Mouse (Mus musculus) neural tube, embryonic 13.5 days (tissue): ENCODE results near the gene Usp5. TPM values are rescaled to one million over a fixed set of nuclear protein-coding genes. Genes with fewer than 3 reads are reported as not detected.
"Not testable (repeated sequence)": the region's sequence is repeated elsewhere in the genome, so short reads cannot be mapped to it uniquely, and the experiment has no call there.

Source experiments
- ATAC-seq: fragments of 200-750 bp; cut with Nextera tagmentation; 2 replicates; pipeline ENCODE4 v1.8.0; 2017; ENCODE audit warnings: low read depth, mild to moderate bottlenecking, moderate TSS enrichment, moderate library complexity
- H3K27ac ChIP-seq: fragments of 300-500 bp; sonication (generic); replicated peaks from 2 replicates; pipeline ENCODE4 v1.5.1; 2015; ENCODE audit warnings: moderate library complexity, mild to moderate bottlenecking, inconsistent platforms
- H3K27me3 ChIP-seq: fragments of 300-500 bp; sonication (generic); 2 replicates; pipeline ENCODE4 v1.6.1; 2015; ENCODE audit warnings: mild to moderate bottlenecking, inconsistent platforms
- H3K36me3 ChIP-seq: fragments of 300-500 bp; sonication (generic); 2 replicates; pipeline ENCODE4 v1.6.1; 2015; ENCODE audit warnings: mild to moderate bottlenecking, inconsistent platforms
- H3K4me1 ChIP-seq: fragments of 300-500 bp; sonication (generic); replicated peaks from 2 replicates; pipeline ENCODE4 v1.6.1; 2015; ENCODE audit warnings: inconsistent platforms
- H3K4me2 ChIP-seq: fragments of 300-500 bp; sonication (generic); 2 replicates; pipeline ENCODE4 v1.6.1; 2015; ENCODE audit warnings: inconsistent platforms, mild to moderate bottlenecking, moderate library complexity
- H3K4me3 ChIP-seq: fragments of 300-500 bp; sonication (generic); 2 replicates; pipeline ENCODE4 v1.5.1; 2015; ENCODE audit warnings: mild to moderate bottlenecking, inconsistent platforms
- H3K9ac ChIP-seq: fragments of 300-500 bp; sonication (generic); 2 replicates; pipeline ENCODE4 v1.6.1; 2015; ENCODE audit warnings: moderate library complexity, mild to moderate bottlenecking, inconsistent platforms
- H3K9me3 ChIP-seq: fragments of 300-500 bp; sonication (generic); 2 replicates; pipeline ENCODE4 v1.6.1; 2016; ENCODE audit warnings: inconsistent platforms
- WGBS: fragments of 180-500 bp; shearing (Covaris S2); methylation state at CpG from one replicate; pipeline ENCODE4 v1.1.7; 2015; 5-methylcytosine and 5-hydroxymethylcytosine counted together
- polyA plus RNA-seq: library from polyadenylated mRNA; unstranded; fragments of >200 nt; fragmentation: Nextera tagmentation; extraction: Ambion mirVana; gene quantifications from 2 replicates; pipeline ENCODE4 v1.2.1, GENCODE M21; 2015

Gene Usp5
- polyA plus RNA-seq, 1 experiment from 2014 or later, result 176 TPM

GRCm38 (mm10) chr6:124809052-124809774 is 20.1 kb downstream of the Usp5 start:
- Histone ChIP-seq H3K36me3 (peaks cover 21% of the 10 kb centered on the region), H3K27ac (peak overlapping the region; percentile 78), H3K4me1 (peaks cover 60% of the 10 kb centered on the region), H3K9me3 (no peaks in the 10 kb centered on the region), H3K4me3 (peak overlapping the region; percentile 50), H3K4me2 (peak overlapping the region; percentile 92), H3K9ac (peak overlapping the region; percentile 75), H3K27me3 (no peaks in the 10 kb centered on the region)
- under 1% methylated on average over 35 of the region's 35 CpGs for WGBS
- ATAC-seq, result 0 out of 2 replicates have a peak, but pooled peaks have one; percentile 2

GRCm38 (mm10) chr6:124808358-124809012 is 20.8 kb downstream of the Usp5 start, which contains the start of gene Spsb2:
Gene Spsb2 (plus strand): TSS chr6:124808661.
- peak; percentile 11 for ATAC-seq
- 5% methylated on average over 28 of the region's 29 CpGs for WGBS
- Histone ChIP-seq H3K36me3 (peaks cover 21% of the 10 kb centered on the region), H3K4me2 (peak within 1 kb of the TSS; percentile 92), H3K4me1 (peaks cover 58% of the 10 kb centered on the region), H3K9ac (peak within 1 kb of the TSS; percentile 75), H3K9me3 (no peaks in the 10 kb centered on the region), H3K27ac (peak within 1 kb of the TSS; percentile 78), H3K4me3 (peak within 1 kb of the TSS; percentile 50), H3K27me3 (no peaks in the 10 kb centered on the region)

- peak overlapping the region; percentile 78; the same call in 1 of the 2 replicates for H3K27ac ChIP-seq
- no peak for ATAC-seq
- peak overlapping the region; percentile 92 for H3K4me2 ChIP-seq
- H3K27me3 ChIP-seq, result no peaks in the 10 kb centered on the region
- H3K4me3 ChIP-seq, result peak overlapping the region; percentile 50; the same call in 1 of the 2 replicates
- peaks cover 54% of the 10 kb centered on the region for H3K4me1 ChIP-seq
- H3K9me3 ChIP-seq, result no peaks in the 10 kb centered on the region
- H3K9ac ChIP-seq, result peak overlapping the region; percentile 75
- peaks cover 21% of the 10 kb centered on the region for H3K36me3 ChIP-seq
- 84% methylated on average over 6 of the region's 6 CpGs for WGBS
Measured at GRCm38 (mm10) chr6:124807986-124808357, 21.3 kb downstream of the Usp5 start.

- Histone ChIP-seq H3K9me3 (no peaks in the 10 kb centered on the region), H3K36me3 (peaks cover 20% of the 10 kb centered on the region), H3K9ac (no peak overlapping the region), H3K27me3 (no peaks in the 10 kb centered on the region), H3K4me2 (no peak overlapping the region), H3K4me3 (no peak overlapping the region), H3K27ac (no peak overlapping the region), H3K4me1 (peaks cover 48% of the 10 kb centered on the region)
- WGBS, result 91% methylated on average over 4 of the region's 4 CpGs
- no peak for ATAC-seq
Measured at GRCm38 (mm10) chr6:124807366-124807765, 21.9 kb downstream of the Usp5 start.

GRCm38 (mm10) chr6:124806446-124807140 is 22.7 kb downstream of the Usp5 start:
- H3K36me3 ChIP-seq, result peaks cover 12% of the 10 kb centered on the region
- no peak overlapping the region for H3K9ac ChIP-seq
- H3K9me3 ChIP-seq, result no peaks in the 10 kb centered on the region
- H3K4me2 ChIP-seq, result peak overlapping the region; percentile 74
- H3K4me3 ChIP-seq, result peak overlapping the region; percentile 44
- ATAC-seq, result no peak
- peaks cover 40% of the 10 kb centered on the region for H3K4me1 ChIP-seq
- 76% methylated on average over 7 of the region's 7 CpGs for WGBS
- peak overlapping the region; percentile 82 for H3K27ac ChIP-seq
- H3K27me3 ChIP-seq, result no peaks in the 10 kb centered on the region

- Histone ChIP-seq H3K27me3 (no peaks in the 10 kb centered on the region), H3K4me2 (peak overlapping the region; percentile 74), H3K4me3 (peak overlapping the region; percentile 44), H3K9ac (peak overlapping the region; percentile 69), H3K27ac (peak overlapping the region; percentile 82), H3K9me3 (no peaks in the 10 kb centered on the region), H3K4me1 (peaks cover 40% of the 10 kb centered on the region), H3K36me3 (peaks cover 5% of the 10 kb centered on the region; the same call in 1 of the 2 replicates)
- 2% methylated on average over 34 of the region's 34 CpGs for WGBS
- ATAC-seq, result peak; percentile 80
Measured at GRCm38 (mm10) chr6:124805341-124806321, 23.7 kb downstream of the Usp5 start.

GRCm38 (mm10) chr6:124804341-124804740 is 24.9 kb downstream of the Usp5 start:
- H3K27me3 ChIP-seq, result no peaks in the 10 kb centered on the region
- no peak for ATAC-seq
- H3K36me3 ChIP-seq, result no peaks in the 10 kb centered on the region
- no peak overlapping the region for H3K9ac ChIP-seq
- H3K4me2 ChIP-seq, result no peak overlapping the region
- H3K4me3 ChIP-seq, result no peak overlapping the region
- peaks cover 30% of the 10 kb centered on the region for H3K4me1 ChIP-seq
- 90% methylated on average over 3 of the region's 3 CpGs for WGBS
- H3K27ac ChIP-seq, result no peak overlapping the region
- no peaks in the 10 kb centered on the region for H3K9me3 ChIP-seq

- not testable (repeated sequence) for ATAC-seq, H3K27me3 ChIP-seq, H3K4me3 ChIP-seq, H3K9me3 ChIP-seq, H3K9ac ChIP-seq, H3K27ac ChIP-seq, H3K4me2 ChIP-seq, H3K36me3 ChIP-seq
- 95% methylated on average over 4 of the region's 4 CpGs for WGBS
- peaks cover 23% of the 10 kb centered on the region for H3K4me1 ChIP-seq
Measured at GRCm38 (mm10) chr6:124803691-124804090, 25.6 kb downstream of the Usp5 start.

GRCm38 (mm10) chr6:124803061-124803460 is 26.2 kb downstream of the Usp5 start:
- no peaks in the 10 kb centered on the region for H3K27me3 ChIP-seq
- no peaks in the 10 kb centered on the region for H3K36me3 ChIP-seq
- no peak for ATAC-seq
- no peak overlapping the region for H3K4me3 ChIP-seq
- no peak overlapping the region for H3K27ac ChIP-seq
- WGBS, result 75% methylated on average over 3 of the region's 3 CpGs
- H3K4me1 ChIP-seq, result peaks cover 17% of the 10 kb centered on the region
- H3K9ac ChIP-seq, result no peak overlapping the region
- H3K4me2 ChIP-seq, result no peak overlapping the region
- H3K9me3 ChIP-seq, result no peaks in the 10 kb centered on the region

- not testable (repeated sequence) for ATAC-seq
Measured at GRCm38 (mm10) chr6:124802400-124802799, 26.9 kb downstream of the Usp5 start.

GRCm38 (mm10) chr6:124796200-124796599 is 33.1 kb downstream of the Usp5 start:
- Histone ChIP-seq H3K4me1 (no peaks in the 10 kb centered on the region), H3K27me3 (no peaks in the 10 kb centered on the region), H3K4me3 (no peak overlapping the region), H3K9me3 (no peaks in the 10 kb centered on the region), H3K36me3 (no peaks in the 10 kb centered on the region), H3K4me2 (no peak overlapping the region), H3K9ac (no peak overlapping the region), H3K27ac (no peak overlapping the region)
- no peak for ATAC-seq
- WGBS, result 85% methylated on average over 2 of the region's 2 CpGs

More at GRCm38 (mm10) chr6:124802400-124802799, 26.9 kb downstream of the Usp5 start:
- not testable (repeated sequence) for H3K9me3 ChIP-seq, H3K27me3 ChIP-seq, H3K9ac ChIP-seq, H3K36me3 ChIP-seq, H3K4me3 ChIP-seq, H3K27ac ChIP-seq
- Histone ChIP-seq H3K4me2 (0 out of 2 replicates have a peak overlapping the region, but pooled peaks have one; percentile 20), H3K4me1 (peaks cover 16% of the 10 kb centered on the region; the same call in 1 of the 2 replicates)
- WGBS, result 19% methylated on average over 6 of the region's 9 CpGs
